Mouse (Mus musculus): ENCODE measurements around the gene Cat. TPM values are rescaled to one million over a fixed set of nuclear protein-coding genes. Genes with fewer than 3 reads are reported as not detected.

Cat gene
- polyA plus RNA-seq, 1 experiment, result 103 TPM

DNA sequence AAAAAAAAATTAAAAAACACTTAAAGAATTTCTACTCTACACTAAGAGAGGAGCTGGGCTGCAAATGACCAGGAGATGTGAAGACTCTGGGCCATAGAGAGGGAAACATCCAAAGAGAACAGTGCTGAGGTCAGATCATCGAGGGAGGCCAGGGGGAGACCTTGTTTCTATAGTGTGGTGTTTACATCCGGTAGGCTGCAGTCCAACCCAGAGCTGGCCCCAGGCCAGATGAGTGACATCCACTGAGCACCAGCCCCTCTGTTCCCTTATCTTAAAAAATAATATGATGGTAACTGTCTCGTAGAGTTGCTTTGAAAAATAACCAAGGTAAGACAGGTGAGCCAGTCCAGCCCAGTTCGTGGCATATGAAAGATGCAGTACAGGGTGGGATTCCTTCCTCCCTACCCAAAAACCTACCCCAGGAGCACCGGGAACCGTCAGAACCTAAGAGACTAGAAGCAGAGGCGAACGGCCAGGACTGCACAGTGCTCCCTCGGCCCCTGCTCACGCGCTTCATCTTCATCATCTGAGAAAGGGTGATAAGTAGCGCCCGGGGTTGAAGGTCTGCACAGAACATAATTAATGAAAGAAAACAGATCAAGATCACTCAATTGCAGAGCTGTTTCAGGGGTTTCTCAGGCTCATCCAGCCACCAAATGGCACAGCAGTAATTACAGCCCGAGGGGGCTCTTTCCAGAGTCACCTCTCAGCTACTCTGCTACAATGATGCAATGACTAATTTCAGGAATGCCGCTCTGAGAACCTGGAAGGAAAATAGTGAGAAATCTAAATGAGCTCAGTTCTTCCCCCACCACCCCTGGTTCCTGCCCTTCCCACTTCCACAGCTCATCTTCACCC is 64.1 kb downstream of the Cat start:
- H3K4me1 ChIP-seq (ENCODE audit: control insufficient read depth, insufficient read depth, low read length), result no peaks in the 10 kb centered on the region
- H3K27me3 ChIP-seq (ENCODE audit: control insufficient read depth, insufficient read depth, low read length, poor library complexity, severe bottlenecking), result no peaks in the 10 kb centered on the region
- no peak overlapping the region for H3K4me3 ChIP-seq (ENCODE audit: low read depth, low read length)
- no peaks in the 10 kb centered on the region for H3K9me3 ChIP-seq (replicated peaks; ENCODE audit: control insufficient read depth, insufficient read depth, low read length, poor library complexity, severe bottlenecking)
- no peak for TF ChIP-seq POLR2A (IDR thresholded peaks at IDR 0.05; ENCODE audit: insufficient read depth, low read length)
- TF ChIP-seq CTCF (IDR thresholded peaks at IDR 0.05; ENCODE audit: low read depth, low read length), result no peak
- no peak for TF ChIP-seq EP300 (IDR thresholded peaks at IDR 0.05; ENCODE audit: insufficient read depth, low read depth, low read length)
- H3K9ac ChIP-seq (ENCODE audit: low read depth, poor library complexity, severe bottlenecking), result no peak overlapping the region
- no peaks in the 10 kb centered on the region for H3K36me3 ChIP-seq (ENCODE audit: control insufficient read depth, insufficient read depth, low read length, poor library complexity, severe bottlenecking)
- no peak overlapping the region for H3K27ac ChIP-seq (ENCODE audit: insufficient read depth, low read length)

- Histone ChIP-seq H3K4me1 (ENCODE audit: control insufficient read depth, insufficient read depth, low read length) (no peaks in the 10 kb centered on the region), H3K9ac (ENCODE audit: low read depth, poor library complexity, severe bottlenecking) (no peak overlapping the region), H3K27me3 (ENCODE audit: control insufficient read depth, insufficient read depth, low read length, poor library complexity, severe bottlenecking) (no peaks in the 10 kb centered on the region), H3K36me3 (ENCODE audit: control insufficient read depth, insufficient read depth, low read length, poor library complexity, severe bottlenecking) (no peaks in the 10 kb centered on the region), H3K4me3 (ENCODE audit: low read depth, low read length) (no peak overlapping the region), H3K27ac (ENCODE audit: insufficient read depth, low read length) (no peak overlapping the region), H3K9me3 (replicated peaks; ENCODE audit: control insufficient read depth, insufficient read depth, low read length, poor library complexity, severe bottlenecking) (no peaks in the 10 kb centered on the region)
- TF ChIP-seq CTCF (IDR thresholded peaks at IDR 0.05; ENCODE audit: low read depth, low read length) (no peak), EP300 (IDR thresholded peaks at IDR 0.05; ENCODE audit: insufficient read depth, low read depth, low read length) (no peak), POLR2A (IDR thresholded peaks at IDR 0.05; ENCODE audit: insufficient read depth, low read length) (no peak)
Observed at GRCm38 (mm10) chr2:103415774-103416173, 69.2 kb downstream of the Cat start.

DNA sequence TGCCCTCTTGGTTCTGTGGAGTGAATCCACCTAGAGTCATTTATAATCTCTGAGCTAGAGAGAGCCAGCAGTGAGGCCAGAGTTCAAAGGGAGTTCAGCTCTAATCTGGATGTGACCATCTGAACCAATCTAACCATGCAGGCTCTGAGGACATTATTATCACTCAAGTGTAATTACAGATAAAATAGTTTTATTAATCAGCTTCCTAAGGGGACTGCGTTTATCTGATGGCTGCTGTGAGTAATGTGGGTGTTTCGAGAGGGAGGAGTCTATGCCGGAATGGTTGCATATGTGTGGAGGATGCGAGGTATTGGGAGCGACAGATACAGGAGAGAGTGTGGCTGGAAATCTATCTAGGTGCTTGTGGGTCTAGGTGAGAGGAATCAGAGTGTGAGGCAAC is 71.6 kb downstream of the Cat start:
- Histone ChIP-seq H3K4me1 (ENCODE audit: control insufficient read depth, insufficient read depth, low read length) (no peaks in the 10 kb centered on the region), H3K9me3 (replicated peaks; ENCODE audit: control insufficient read depth, insufficient read depth, low read length, poor library complexity, severe bottlenecking) (no peaks in the 10 kb centered on the region), H3K27me3 (ENCODE audit: control insufficient read depth, insufficient read depth, low read length, poor library complexity, severe bottlenecking) (no peaks in the 10 kb centered on the region), H3K9ac (ENCODE audit: low read depth, poor library complexity, severe bottlenecking) (no peak overlapping the region), H3K36me3 (ENCODE audit: control insufficient read depth, insufficient read depth, low read length, poor library complexity, severe bottlenecking) (no peaks in the 10 kb centered on the region), H3K4me3 (ENCODE audit: low read depth, low read length) (no peak overlapping the region), H3K27ac (ENCODE audit: insufficient read depth, low read length) (no peak overlapping the region)
- no peak for TF ChIP-seq CTCF (IDR thresholded peaks at IDR 0.05; ENCODE audit: low read depth, low read length)
- TF ChIP-seq EP300 (IDR thresholded peaks at IDR 0.05; ENCODE audit: insufficient read depth, low read depth, low read length), result no peak
- no peak for TF ChIP-seq POLR2A (IDR thresholded peaks at IDR 0.05; ENCODE audit: insufficient read depth, low read length)

DNA sequence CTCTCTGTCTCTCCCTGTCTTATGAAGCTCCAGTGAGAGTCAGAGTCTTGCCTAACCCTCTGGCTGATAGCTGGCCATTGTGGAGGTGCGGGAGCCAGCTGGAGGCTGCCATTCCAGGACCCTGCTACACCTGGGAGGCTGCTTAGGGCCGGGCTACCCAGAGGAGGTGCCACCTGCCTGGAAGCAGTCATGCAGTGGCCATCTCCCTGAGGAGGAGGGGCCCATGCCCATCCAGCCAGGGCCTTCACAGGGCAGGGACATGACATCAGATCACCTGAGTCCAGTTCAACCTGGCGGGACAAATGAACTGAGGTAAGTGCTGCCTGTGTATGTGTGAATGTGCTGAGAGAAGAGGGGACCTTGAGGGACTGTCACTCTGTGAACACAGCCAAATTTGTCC is 73.1 kb downstream of the Cat start:
- no peak overlapping the region for H3K27ac ChIP-seq (ENCODE audit: insufficient read depth, low read length)

DNA sequence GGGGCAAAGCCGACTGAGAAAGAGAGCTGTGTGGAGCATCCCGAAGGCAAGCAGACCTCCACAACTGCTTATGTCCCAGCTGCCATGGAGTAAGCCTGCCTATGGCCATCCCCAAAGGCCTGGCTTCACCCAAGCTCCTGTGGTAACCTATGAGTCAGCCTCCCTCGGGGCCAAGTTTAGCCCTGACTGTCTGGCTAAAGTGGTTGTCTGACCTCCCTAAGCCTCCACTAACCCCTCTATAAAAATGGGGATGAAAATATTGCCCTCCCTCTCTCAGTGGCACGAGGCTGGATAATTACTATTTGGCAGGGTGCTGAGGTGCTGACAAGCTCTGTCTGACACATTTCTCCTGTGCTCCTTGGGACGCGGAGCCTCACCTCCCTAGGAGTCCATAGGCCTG is 73.6 kb downstream of the Cat start, which contains the start of gene Elf5:
Elf5 (plus strand) TSS at position 341 of the 400 bp plus-strand sequence.
- H3K9me3 ChIP-seq (replicated peaks; ENCODE audit: control insufficient read depth, insufficient read depth, low read length, poor library complexity, severe bottlenecking), result no peaks in the 10 kb centered on the region
- no peaks in the 10 kb centered on the region for H3K36me3 ChIP-seq (ENCODE audit: control insufficient read depth, insufficient read depth, low read length, poor library complexity, severe bottlenecking)

More for the DNA sequence above, 73.1 kb downstream of the Cat start:
- Histone ChIP-seq H3K27me3 (ENCODE audit: control insufficient read depth, insufficient read depth, low read length, poor library complexity, severe bottlenecking) (no peaks in the 10 kb centered on the region), H3K4me3 (ENCODE audit: low read depth, low read length) (no peak overlapping the region), H3K36me3 (ENCODE audit: control insufficient read depth, insufficient read depth, low read length, poor library complexity, severe bottlenecking) (no peaks in the 10 kb centered on the region), H3K9ac (ENCODE audit: low read depth, poor library complexity, severe bottlenecking) (no peak overlapping the region), H3K4me1 (ENCODE audit: control insufficient read depth, insufficient read depth, low read length) (no peaks in the 10 kb centered on the region), H3K9me3 (replicated peaks; ENCODE audit: control insufficient read depth, insufficient read depth, low read length, poor library complexity, severe bottlenecking) (no peaks in the 10 kb centered on the region)
- TF ChIP-seq POLR2A (IDR thresholded peaks at IDR 0.05; ENCODE audit: insufficient read depth, low read length), result no peak
- no peak for TF ChIP-seq EP300 (IDR thresholded peaks at IDR 0.05; ENCODE audit: insufficient read depth, low read depth, low read length)
- no peak for TF ChIP-seq CTCF (IDR thresholded peaks at IDR 0.05; ENCODE audit: low read depth, low read length)

DNA sequence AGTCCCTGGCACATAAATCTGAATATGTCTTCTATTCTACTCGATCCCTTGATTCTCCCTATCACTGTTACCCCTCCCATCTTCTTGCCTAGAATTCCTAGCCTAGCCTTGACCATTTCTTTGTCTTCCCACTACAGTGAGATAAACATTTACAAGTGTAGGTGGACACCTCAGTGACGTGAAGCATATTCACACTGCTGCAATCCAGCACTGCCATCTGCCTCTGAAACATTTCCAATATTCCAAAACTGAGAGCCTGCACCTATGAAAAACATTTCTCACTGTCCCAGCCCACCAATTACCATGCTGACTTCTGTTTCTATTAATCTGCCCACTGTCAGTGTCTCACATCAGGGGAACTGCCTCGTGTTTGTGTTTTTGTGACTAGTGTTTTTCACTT is 78.7 kb downstream of the Cat start:
- H3K4me1 ChIP-seq (ENCODE audit: control insufficient read depth, insufficient read depth, low read length), result no peaks in the 10 kb centered on the region
- H3K36me3 ChIP-seq (ENCODE audit: control insufficient read depth, insufficient read depth, low read length, poor library complexity, severe bottlenecking), result no peaks in the 10 kb centered on the region
- no peak overlapping the region for H3K9ac ChIP-seq (ENCODE audit: low read depth, poor library complexity, severe bottlenecking)
- TF ChIP-seq EP300 (IDR thresholded peaks at IDR 0.05; ENCODE audit: insufficient read depth, low read depth, low read length) (no peak), POLR2A (IDR thresholded peaks at IDR 0.05; ENCODE audit: insufficient read depth, low read length) (no peak), CTCF (IDR thresholded peaks at IDR 0.05; ENCODE audit: low read depth, low read length) (no peak)
- no peak overlapping the region for H3K27ac ChIP-seq (ENCODE audit: insufficient read depth, low read length)
- no peaks in the 10 kb centered on the region for H3K9me3 ChIP-seq (replicated peaks; ENCODE audit: control insufficient read depth, insufficient read depth, low read length, poor library complexity, severe bottlenecking)
- no peaks in the 10 kb centered on the region for H3K27me3 ChIP-seq (ENCODE audit: control insufficient read depth, insufficient read depth, low read length, poor library complexity, severe bottlenecking)
- H3K4me3 ChIP-seq (ENCODE audit: low read depth, low read length), result no peak overlapping the region

More for the DNA sequence above, 73.6 kb downstream of the Cat start, which contains the start of gene Elf5:
- no peak for TF ChIP-seq EP300 (IDR thresholded peaks at IDR 0.05; ENCODE audit: insufficient read depth, low read depth, low read length)
- no peak for TF ChIP-seq POLR2A (IDR thresholded peaks at IDR 0.05; ENCODE audit: insufficient read depth, low read length)
- no peak for TF ChIP-seq CTCF (IDR thresholded peaks at IDR 0.05; ENCODE audit: low read depth, low read length)
- Histone ChIP-seq H3K4me3 (ENCODE audit: low read depth, low read length) (no peak within 1 kb of the TSS), H3K4me1 (ENCODE audit: control insufficient read depth, insufficient read depth, low read length) (no peaks in the 10 kb centered on the region), H3K27me3 (ENCODE audit: control insufficient read depth, insufficient read depth, low read length, poor library complexity, severe bottlenecking) (no peaks in the 10 kb centered on the region), H3K27ac (ENCODE audit: insufficient read depth, low read length) (no peak within 1 kb of the TSS), H3K9ac (ENCODE audit: low read depth, poor library complexity, severe bottlenecking) (no peak within 1 kb of the TSS)

Other genes starting within 250 kb of the Cat start
- gene Ehf, start 181.9 kb downstream of the Cat start, polyA plus RNA-seq (2011; ENCODE audit: insufficient read depth, insufficient read length, low read depth, missing spikeins), result not detected in 2 replicates
- gene Elf5, start 73.5 kb downstream of the Cat start, polyA plus RNA-seq (2011; ENCODE audit: insufficient read depth, insufficient read length, low read depth, missing spikeins), result 0.27 TPM in 1 of 2 replicates, not detected in the other
- gene Abtb2, start 81.2 kb upstream of the Cat start, polyA plus RNA-seq (2011; ENCODE audit: insufficient read depth, insufficient read length, low read depth, missing spikeins), result 3.9 and 4.2 TPM in 2 replicates

Measured in ES-Bruce4 (cell line).